Mouse (Mus musculus): ENCODE measurements around the gene Hnf4a.

DNA sequence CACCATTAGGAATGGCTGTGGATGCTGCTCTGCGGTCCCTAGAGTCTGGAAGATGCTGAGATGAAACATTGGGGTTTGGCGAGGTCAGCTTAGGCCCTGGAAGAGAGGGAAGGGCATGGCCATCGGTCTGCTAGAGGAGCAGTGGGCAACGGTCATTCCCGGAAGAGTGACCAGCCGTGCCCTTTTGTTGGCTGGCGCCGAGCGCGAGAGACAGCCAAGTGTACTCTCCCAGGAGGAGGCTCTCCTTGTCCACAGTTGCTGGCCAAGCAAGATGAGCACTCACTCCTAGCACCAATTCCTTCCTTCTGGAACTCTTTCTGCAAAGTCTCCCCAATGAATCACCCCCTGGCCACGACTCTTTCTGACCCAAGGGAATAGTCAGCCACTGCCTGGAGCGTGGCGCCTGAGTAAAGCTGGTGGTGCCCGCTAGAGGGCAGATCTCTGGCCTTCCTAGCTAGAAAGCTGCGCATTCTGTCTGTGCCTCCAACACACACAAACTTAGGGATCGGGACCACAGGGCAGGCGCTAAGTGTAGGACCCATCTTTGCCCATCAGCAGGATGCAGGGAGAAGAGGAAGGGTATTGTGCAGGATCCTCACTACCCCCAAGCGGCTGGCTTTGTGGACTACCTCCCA is 26.3 kb upstream of the Hnf4a start:
- peak; percentile 72 for TF ChIP-seq CTCF (IDR thresholded peaks at IDR 0.05; ENCODE audit: low read depth, low read length)
- no peak for TF ChIP-seq POLR2A (IDR thresholded peaks at IDR 0.05; ENCODE audit: insufficient read depth, low read length)
- no peak for TF ChIP-seq EP300 (IDR thresholded peaks at IDR 0.05; ENCODE audit: insufficient read depth, low read depth, low read length)

Data from ES-Bruce4 (cell line).